Mouse (Mus musculus) left cerebral cortex, postnatal 4 days (tissue): ENCODE data around the gene Myo18a. TPM values are rescaled to one million over a fixed set of nuclear protein-coding genes. Genes with fewer than 3 reads are reported as not detected.

Experiments
- DNase-seq: peaks from one replicate; pipeline ENCODE4 v3.0.0-alpha.2; 2022
- intact Hi-C: fragments of 180-260 bp; cut with DNase I; formaldehyde crosslinking; loops from one replicate; pipeline ENCODE4 v1.15.1; 2025
- total RNA-seq, 2 experiments: library from RNA; stranded (reverse); gene quantifications; 2 replicates each; pipeline ENCODE4 v1.2.3; 2021

The Myo18a gene
- total RNA-seq, 2 experiments from 2014 or later, result 146 to 151 TPM

DNA sequence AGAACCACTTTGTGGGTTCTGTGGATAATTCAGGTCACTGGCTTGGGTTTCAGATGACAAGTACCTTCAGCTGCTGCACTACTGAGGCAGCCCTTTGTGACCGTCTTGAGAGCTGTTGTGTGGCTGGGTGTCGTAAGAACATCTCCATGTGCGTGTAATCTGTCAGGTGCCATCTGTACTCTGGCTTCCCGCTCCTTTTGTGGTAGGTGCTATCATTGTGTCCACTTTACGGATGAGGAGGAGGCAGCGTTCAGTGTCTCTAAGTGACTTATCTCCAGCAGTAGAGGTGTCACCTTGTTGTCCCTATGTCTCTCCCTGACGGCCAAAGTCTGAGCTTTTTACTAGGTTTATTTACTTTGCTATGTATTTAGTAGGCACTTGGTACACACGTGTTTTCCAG, 7.3 kb downstream of the Myo18a start:
- DNase-seq, result no peak
- intact Hi-C loops, result no loop called here

DNA sequence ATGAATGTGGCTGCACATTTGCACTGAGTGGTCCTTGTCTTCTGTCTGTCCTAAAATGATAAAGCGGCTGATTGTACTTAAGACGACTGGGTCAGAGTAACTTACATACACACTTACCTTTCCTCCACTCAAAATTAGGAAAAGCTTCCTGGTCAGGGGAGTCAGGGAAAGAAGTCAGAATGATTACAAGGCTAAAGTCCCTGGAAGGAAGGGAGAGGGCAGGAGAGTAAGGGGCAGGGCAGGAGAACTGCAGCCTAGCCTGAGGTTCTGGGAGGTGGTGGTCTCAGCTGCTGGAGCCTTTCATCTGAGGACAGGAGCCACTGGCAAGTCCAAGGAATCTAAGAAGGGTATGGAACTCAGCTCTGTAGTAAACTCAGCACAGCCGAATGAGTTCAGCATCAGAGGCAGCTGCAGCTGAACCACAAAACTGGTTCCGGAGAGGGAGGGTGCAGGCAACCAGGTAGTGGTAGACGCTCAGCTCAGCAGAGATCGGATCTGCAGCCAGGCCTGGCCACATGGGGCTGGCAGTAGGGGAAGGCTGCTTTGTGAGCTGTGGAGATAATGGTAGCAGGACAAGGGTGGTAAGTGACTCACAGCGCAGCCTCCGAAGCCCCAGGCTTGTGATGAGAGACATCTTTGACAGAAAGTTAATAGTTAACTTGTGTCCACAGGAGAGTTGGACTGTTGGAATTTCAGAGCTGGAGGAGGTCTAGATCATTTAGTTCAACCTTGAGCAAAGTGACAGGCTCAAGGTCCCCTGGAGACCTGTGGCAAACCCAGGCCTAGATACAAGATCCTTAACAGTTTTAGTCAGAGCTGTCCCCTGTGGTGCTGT, 9.1 kb downstream of the Myo18a start:
- DNase-seq, result no peak
- intact Hi-C loops, result no loop called here

DNA sequence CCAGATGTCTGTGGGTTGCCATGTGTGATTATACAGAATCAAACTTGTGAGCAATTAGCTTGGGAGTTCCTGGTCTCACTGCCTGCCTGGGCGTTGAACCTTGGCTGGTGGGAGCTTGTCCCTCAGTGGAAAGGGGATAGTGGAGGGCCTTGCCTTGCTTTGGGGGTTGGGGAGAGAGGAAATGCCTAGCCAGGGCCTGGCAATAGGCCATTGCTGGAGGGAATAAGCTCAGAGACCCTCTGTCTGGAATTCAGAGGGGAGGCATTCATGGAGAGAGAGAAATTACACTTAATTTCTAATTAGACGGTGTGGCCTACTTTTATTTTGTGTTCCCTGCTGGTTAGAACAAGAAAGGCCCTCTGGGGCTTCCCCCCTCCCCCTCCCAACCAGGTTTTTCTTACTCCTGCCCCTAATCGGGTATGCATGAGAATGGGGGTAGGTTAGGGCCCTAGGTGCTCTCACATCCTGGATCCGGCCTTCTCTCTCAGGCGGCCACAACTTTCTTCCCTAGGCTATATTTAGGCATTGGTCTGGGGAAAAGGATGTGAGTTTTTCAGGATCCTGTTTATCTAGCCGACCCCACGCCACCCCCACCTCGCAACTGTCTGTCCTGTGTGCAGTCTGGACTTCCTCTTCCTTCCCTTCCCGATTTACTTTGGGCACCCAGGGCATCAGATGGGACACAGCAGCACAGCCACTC, 12.8 kb downstream of the Myo18a start:
- intact Hi-C loops, result no loop called here
- no peak for DNase-seq

DNA sequence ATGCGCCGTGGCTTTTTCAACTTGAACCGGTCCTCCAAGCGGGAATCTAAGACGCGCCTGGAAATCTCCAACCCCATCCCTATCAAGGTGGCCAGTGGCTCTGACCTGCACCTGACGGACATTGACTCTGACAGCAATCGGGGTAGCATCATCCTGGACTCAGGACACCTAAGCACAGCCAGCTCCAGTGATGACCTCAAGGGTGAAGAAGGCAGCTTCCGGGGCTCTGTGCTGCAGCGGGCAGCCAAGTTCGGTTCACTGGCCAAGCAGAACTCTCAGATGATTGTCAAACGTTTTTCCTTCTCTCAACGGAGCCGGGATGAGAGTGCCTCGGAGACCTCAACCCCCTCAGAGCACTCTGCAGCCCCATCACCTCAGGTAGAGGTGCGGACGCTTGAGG, 14.4 kb downstream of the Myo18a start:
- no peak for DNase-seq
- intact Hi-C loops, result no loop called here

DNA sequence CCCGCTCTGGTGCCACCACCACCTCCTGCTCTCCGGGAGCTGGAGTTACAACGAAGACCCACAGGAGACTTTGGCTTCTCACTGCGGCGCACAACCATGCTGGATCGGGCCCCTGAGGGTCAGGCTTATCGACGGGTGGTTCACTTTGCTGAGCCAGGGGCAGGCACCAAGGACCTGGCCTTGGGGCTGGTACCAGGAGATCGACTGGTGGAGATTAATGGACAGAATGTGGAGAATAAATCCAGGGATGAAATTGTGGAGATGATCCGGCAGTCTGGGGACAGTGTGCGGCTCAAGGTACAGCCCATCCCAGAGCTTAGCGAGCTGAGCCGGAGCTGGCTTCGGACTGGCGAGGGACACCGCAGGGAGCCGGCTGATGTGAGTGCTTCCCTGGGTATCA, 14.9 kb downstream of the Myo18a start:
- intact Hi-C loops, result no loop called here
- DNase-seq, result no peak

DNA sequence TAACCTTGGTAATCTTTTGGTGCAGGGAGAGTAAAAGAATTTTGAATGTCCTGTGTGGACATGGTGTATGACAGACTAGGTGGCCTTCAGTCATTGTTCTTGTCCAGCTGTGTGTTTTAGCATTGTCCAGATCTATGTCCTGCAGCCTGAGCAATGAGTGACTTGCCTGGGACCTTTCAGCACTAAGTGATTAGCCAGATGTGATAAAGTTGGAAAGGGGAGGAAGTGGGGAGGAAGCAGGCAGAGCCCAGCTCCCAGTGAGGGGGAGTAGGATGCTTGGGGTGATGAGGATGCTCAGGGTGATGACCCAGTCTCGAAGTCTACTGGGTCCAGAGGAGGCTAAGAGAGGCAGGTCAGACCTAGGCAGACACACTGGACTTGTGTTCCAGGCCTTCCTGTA, 16.2 kb downstream of the Myo18a start:
- DNase-seq, result no peak
- intact Hi-C loops, result no loop called here

DNA sequence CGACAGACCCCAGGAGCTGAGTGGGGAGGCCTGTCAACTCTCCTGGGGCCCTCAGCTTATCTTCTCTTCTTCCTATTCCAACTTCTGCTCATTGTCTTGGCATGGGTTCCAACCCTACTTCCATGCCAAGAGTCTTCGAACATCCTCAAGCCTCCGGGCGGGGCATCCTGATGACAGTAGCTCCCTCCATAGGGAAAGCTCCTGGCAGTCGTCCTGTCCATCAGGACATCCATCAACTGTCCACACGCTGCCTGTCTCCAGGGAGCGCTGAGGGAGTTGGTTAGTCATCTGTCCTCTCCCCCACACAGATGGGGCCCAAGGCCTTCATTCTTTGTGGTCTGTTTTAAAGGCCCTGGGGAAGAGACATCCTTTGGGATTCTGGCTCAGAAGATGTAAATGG, 18.0 kb downstream of the Myo18a start:
- peak; percentile 79 for DNase-seq
- intact Hi-C loops, result no loop called here

DNA sequence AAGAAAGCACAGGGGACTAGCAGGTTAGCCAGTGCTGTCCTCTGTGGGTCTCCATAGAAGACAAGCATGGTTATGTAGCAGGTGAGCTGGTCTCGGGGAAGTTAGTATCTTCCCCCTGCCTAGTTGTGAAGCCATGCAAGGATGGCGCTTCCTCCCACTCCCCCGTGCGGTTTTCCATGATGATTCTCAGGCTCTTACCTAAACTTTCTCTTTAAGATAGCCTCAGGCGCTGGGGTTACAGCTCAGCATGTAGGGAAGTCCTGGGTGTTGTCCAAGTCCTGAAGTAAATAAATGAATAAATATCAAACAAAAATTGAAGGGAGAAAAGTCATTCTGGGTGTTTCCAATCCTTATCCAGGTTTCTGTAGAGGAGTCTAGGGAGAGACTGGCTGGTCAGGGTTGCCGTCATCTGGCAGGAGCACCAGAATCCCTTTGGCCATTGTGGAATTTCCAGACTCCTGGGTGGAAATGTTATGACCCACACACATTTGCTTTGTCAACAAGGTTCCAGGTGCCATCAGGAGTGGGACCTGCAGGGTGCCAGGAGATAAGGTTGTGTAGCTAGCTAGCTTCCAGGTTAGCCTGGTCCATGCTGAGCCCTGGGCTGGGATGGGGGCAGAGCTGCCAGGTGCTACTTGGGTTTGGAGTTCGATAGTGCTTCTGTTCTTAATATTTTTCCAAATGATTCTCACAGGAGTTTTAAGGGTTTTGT, 19.2 kb downstream of the Myo18a start:
- intact Hi-C loops, result no loop called here

DNA sequence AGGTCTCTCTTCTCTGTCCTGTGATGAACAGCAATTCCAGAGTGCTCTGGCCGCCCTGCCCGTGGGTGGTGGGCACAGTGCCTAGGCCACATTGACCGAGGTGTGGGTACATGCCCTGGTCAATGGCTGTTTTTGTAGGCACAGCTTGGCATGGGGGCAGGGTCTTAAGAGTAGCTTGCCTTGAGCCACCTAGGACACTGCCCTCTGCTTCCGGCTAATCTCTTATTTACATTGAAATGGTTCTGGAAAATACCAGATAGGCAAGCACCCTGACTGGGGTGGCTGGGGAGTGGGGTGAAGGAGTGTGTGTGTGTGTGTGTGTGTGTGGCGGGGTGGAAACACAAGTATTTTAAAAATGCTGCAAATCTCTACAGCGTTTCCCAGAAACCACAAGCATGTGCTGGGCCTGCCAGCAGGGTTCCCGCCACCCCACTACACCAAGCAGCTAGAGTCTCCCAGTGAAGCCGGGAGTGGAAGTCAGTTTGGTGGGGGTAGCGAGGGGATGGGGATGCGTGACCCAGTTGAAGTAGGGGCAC, 20.2 kb downstream of the Myo18a start:
- intact Hi-C loops, result no loop called here
- DNase-seq, result no peak

More for the DNA sequence above, 19.2 kb downstream of the Myo18a start:
- no peak for DNase-seq

DNA sequence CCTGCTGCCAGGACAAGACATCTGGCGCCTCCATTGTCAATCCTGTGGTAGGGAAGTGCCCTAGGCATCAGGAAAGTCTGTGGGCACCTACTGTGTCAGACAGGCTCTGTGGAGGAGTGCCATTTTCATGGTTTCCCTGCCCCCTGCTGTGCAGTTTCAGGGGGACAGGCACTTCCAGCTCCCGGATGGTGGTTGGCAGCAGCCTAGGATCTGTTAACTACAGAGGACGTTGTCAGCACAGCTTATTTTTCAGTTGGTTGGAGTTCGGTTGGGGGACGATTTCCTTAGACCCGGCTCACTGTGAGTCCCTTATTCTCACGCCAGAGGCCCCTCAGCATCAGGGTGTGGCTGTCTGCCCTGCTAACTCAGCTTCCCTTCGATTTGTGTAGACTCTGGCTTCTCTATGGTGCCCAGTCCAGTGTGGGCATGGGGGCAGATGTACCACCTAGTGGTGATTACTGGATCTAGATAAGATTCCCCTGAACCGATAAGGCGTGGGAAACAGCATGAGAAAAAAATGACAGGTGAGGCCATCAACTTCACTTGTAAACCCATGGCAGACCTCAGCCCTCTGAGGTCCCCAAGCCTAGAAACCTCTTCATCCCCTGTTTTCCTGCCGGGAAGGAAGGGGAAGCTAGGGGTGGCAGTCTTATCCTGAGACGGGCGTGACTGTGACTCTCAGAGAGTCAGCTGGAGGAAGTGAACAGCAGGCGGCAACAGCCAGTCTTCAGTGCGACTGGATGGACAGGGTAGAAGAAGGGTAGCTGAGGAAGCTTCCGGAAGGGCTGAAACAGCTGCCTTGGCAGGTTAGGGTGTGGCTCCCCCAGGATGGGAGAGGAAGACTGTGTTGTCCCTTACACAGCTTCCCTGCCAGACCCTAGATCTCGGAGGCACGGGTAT, 21.0 kb downstream of the Myo18a start:
- DNase-seq, result peak; percentile 46
- intact Hi-C loops, result no loop called here

DNA sequence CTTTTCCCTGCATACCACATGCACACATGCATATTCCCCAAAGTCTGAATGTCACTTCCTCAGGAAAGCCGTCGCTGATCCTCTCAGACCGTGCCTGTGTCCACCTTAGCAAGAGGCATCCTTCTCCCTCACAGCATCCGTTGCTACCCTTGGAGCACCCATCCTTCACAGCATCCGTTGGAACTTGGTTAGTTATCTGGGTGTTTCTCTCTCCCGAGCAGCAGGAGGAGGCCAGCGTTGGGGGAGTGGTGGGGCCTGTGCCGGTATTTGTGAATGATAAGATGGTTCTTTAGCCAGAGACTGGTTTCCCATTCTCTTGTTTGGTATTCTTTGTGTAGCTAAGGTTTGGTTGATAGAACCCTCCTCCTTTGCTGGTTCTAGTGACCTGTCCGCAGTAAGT, 21.8 kb downstream of the Myo18a start:
- intact Hi-C loops, result no loop called here
- no peak for DNase-seq

DNA sequence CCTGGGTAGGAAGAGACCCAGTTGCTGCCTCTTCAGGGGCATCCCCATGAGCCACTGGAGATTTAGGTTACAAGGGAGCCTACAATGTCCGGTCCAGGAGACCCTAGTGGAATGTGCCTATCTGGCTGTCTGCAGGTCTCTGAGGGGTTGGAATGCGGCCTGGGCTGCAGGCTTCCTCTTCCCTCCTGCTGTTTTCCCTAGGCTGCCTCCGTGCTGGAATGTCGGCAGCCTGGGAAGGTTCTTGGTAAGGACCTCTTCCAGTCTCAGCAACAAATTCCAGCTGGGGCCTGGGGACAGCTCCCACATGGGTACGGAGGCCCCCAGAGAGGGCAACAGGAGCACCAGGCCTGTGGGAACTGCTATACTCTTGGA, 22.3 kb downstream of the Myo18a start:
- intact Hi-C loops, result no loop called here
- DNase-seq, result no peak

DNA sequence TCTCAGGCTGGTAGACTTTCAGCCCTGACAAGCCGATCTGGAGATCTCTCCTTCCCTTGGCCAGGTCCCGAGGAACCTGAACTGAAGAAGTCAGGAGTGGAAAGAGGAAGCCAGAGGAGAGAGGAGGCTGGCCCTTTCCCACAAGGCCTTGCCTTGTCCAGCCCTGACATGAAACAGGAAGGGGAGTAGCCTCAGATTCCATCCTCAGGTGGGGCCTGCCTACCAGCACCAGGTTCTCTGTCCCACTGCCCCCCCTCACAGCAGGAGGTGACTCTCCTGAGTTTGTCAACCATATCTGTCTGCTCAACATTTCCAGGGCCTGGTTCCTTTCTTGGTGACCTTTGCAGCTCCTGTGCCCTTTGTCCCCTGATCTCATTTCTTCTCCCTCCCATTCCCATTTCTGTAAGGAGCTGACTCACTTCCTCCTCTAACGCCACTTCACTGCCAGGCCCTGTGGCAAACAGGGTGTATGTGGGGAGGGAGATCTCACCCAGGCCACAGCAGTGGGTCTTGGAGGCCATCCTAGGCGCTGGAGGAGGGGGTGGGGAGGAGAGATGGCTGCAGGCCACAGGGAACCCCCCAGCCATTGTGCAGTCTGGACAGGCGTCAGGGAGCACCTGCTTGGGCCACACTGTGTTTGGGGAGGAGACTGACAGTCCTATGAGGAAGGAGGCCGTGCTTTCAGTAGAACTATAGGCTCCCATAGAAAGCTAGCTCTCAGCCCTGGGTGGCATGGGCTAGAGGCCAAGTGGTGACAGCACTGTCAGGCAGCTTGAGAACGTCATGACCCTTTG, 22.9 kb downstream of the Myo18a start:
- DNase-seq, result peak; percentile 46
- intact Hi-C loops, result no loop called here

DNA sequence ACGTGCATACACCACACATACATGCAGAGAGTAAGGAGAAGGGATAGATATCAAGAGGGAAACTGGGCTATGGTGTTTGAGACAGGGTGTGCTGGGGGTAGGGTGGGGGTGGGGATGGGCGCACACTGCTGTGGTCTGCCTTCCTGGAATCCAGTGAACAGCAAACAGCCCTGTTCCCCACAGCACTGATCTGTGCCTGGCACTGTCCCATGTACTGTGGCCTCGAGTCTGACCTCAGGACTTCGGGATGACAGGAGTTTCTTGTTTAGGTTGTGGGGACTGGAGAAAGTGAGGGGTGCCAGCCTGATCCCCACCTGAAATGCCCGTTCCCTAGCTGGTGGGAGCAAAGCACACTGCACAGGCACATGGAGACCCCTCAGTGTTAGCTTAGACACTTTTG, 24.7 kb downstream of the Myo18a start, which contains the start of gene Gm10277:
Gm10277 (minus strand) TSS at position 41 of the 400 bp plus-strand sequence.
- intact Hi-C loops, result no loop called here
- no peak for DNase-seq

DNA sequence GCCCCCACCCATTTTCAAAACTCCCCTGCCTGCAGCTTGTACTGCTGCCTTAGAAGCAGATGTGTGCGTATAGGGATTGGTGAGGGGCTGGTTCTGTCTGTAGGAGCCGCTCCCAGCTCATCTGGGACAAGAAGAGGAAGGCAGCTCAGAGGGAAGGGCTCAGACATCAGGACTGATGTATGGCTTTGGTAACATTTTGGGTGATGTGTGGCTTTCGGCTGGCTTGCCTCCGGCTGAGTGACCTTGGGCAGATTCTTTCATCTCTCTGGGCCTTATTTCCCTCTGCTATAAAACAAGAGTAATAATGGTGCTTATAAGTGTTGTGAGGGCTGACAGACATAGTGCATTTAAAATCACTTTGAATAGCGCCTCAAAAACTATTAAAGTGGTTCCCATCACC, 26.5 kb downstream of the Myo18a start:
- intact Hi-C loops, result no loop called here
- no peak for DNase-seq

DNA sequence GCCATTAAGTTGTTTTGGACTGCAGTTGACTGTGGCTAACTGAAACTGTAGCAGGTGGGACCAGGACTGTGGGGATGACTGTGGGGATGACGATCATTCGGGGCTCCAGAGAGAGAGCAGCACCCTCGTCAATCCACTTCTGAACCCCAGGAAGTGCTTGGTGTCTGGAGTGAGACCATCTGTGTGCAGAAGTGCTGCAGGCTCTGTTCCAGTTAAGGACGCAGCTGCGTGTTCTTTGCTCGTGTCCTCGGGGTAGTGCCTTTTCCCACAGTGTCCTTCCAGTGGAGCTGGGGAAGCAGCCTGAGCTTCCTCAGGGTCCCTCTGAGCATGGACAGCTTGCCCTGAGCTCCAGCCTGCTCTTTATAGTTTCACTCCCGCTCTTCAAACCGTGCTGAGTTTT, 27.2 kb downstream of the Myo18a start:
- no peak for DNase-seq
- intact Hi-C loops, result no loop called here

DNA sequence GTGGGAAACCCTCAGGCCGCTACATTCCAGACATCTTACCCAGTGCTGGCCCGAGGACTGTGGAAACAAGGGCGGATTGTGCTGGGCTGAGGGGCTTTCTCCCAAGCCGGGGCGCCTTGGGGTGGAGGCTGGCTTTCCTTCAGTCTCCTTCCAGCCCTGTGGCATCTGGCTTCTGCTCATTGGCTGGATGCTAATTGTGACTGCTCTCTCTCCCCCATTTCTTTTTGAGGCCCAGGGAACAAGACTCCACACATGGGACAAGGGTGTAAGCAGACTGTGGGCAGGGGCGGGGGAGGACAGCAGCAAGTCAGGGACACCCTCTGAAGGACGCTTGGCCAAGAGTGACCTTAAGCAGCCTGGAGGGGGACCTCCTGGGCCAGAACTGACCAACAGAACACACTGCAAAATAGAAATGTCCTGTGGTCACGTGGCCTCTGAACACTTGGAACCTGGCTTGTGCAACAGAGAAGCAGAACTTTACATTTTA, 28.2 kb downstream of the Myo18a start:
- intact Hi-C loops, result no loop called here
- DNase-seq, result no peak

DNA sequence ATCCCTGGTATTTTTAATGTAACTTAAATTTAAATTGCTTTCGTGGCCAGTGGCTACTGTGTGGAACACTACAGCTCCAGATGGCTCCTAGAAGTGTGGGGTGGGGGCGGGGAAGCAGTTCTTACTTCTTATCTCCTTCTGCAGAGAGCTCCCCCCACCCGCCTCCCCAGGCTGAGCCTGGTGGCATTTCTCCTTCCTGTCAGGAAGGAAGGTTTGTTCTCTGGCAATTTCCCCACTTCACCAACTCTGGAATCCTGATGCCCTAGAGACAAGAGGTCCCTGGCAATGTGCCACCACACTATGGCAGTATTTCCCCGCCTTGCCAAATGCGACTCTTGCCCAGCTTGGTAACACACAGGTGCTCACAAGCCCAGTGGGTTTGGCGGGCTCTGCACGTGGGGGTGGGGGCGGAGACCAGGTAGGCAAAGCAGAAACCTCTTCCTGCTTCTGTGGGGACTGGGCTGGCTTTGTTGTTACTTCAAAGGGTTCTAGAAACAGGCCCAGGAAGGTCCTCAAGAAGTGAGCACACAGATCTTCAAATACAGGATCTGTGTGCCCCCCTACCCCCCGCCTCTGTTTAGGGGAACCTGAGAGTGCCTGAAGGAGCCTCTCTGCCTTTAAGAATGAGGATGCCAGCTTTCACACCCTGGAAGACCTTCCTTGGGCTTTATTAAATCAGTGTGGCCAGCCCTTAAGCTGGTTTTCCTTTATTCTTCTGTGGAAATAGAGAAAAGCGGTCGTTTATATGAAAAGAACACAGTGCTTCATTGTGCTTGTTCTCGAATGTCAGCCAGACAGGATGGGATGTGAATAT, 28.9 kb downstream of the Myo18a start:
- intact Hi-C loops, result no loop called here
- peak; percentile 68 for DNase-seq

DNA sequence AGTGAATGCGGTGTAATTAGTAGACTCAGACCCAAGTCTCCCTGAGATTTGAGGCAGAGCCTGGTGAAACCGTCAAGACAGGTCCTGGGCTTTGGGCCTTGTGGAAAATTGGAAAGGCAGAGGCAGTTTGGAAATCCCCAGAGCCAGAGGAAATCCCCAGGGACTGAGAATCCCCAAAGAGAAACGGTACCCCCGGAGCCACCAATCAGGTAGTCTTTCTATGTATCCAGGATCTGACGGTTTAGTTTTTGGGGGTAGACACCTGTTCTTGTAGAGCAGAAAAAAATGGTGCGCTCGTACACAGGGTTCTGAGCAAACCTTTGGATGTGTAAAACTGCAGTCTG, 29.5 kb downstream of the Myo18a start:
- no peak for DNase-seq
- intact Hi-C loops, result no loop called here
